Mouse (Mus musculus): ENCODE results near the gene Astn2. TPM values are rescaled to one million over a fixed set of nuclear protein-coding genes. Genes with fewer than 3 reads are reported as not detected.

Gene Astn2
- total and polyA plus RNA-seq, 3 experiments: 0.50 to 0.90 (median 0.78) TPM

GRCm38 (mm10) chr4:65761658-65762057 is 642.8 kb downstream of the Astn2 start:
- WGBS: 65% methylated on average over 3 of the region's 3 CpGs
- Histone ChIP-seq H3K27ac (no peak overlapping the region), H3K9ac (ENCODE audit: low read depth, low read length) (no peak overlapping the region), H3K27me3 (ENCODE audit: control insufficient read depth, insufficient read depth, low read length) (no peaks in the 10 kb centered on the region), H3K4me1 (ENCODE audit: control insufficient read depth, insufficient read depth, low read length) (no peaks in the 10 kb centered on the region), H3K79me2 (replicated peaks; ENCODE audit: control insufficient read depth, insufficient read depth, low read length) (no peaks in the 10 kb centered on the region), H3K36me3 (ENCODE audit: control insufficient read depth, insufficient read depth, low read length) (no peaks in the 10 kb centered on the region), H3K4me3 (no peak overlapping the region)
- DNase-seq: no peak
- intact Hi-C loops (cut with DNase I): no loop called here
- TF ChIP-seq POLR2A (IDR thresholded peaks at IDR 0.05; ENCODE audit: insufficient read depth, low read depth, low read length) (no peak), EP300 (IDR thresholded peaks at IDR 0.05; ENCODE audit: insufficient read depth, low read depth, low read length) (no peak), CTCF (IDR thresholded peaks at IDR 0.05) (no peak)

- Histone ChIP-seq H3K27ac (no peak overlapping the region), H3K4me1 (ENCODE audit: control insufficient read depth, insufficient read depth, low read length) (no peaks in the 10 kb centered on the region), H3K4me3 (no peak overlapping the region), H3K36me3 (ENCODE audit: control insufficient read depth, insufficient read depth, low read length) (no peaks in the 10 kb centered on the region), H3K27me3 (ENCODE audit: control insufficient read depth, insufficient read depth, low read length) (no peaks in the 10 kb centered on the region), H3K9ac (ENCODE audit: low read depth, low read length) (no peak overlapping the region), H3K79me2 (replicated peaks; ENCODE audit: control insufficient read depth, insufficient read depth, low read length) (no peaks in the 10 kb centered on the region)
- no peak for DNase-seq
- intact Hi-C loops (cut with DNase I): no loop called here
- TF ChIP-seq EP300 (IDR thresholded peaks at IDR 0.05; ENCODE audit: insufficient read depth, low read depth, low read length) (no peak), POLR2A (IDR thresholded peaks at IDR 0.05; ENCODE audit: insufficient read depth, low read depth, low read length) (no peak), CTCF (IDR thresholded peaks at IDR 0.05) (no peak)
- whole genome bisulfite sequencing: 86% methylated on average over 1 of the region's 1 CpGs
These were observed 645.6 kb downstream of the Astn2 start for GRCm38 (mm10) chr4:65758875-65759201.

GRCm38 (mm10) chr4:65758174-65758874 is 646.1 kb downstream of the Astn2 start:
- H3K27ac ChIP-seq: no peak overlapping the region
- no peaks in the 10 kb centered on the region for H3K79me2 ChIP-seq (replicated peaks; ENCODE audit: control insufficient read depth, insufficient read depth, low read length)
- intact Hi-C loops (cut with DNase I): no loop called here
- TF ChIP-seq EP300 (IDR thresholded peaks at IDR 0.05; ENCODE audit: insufficient read depth, low read depth, low read length): no peak
- TF ChIP-seq POLR2A (IDR thresholded peaks at IDR 0.05; ENCODE audit: insufficient read depth, low read depth, low read length): no peak
- TF ChIP-seq CTCF (IDR thresholded peaks at IDR 0.05): no peak
- H3K4me3 ChIP-seq: no peak overlapping the region
- WGBS: 63% methylated on average over 5 of the region's 5 CpGs
- no peak overlapping the region for H3K9ac ChIP-seq (ENCODE audit: low read depth, low read length)
- no peaks in the 10 kb centered on the region for H3K4me1 ChIP-seq (ENCODE audit: control insufficient read depth, insufficient read depth, low read length)
- H3K36me3 ChIP-seq (ENCODE audit: control insufficient read depth, insufficient read depth, low read length): no peaks in the 10 kb centered on the region
- H3K27me3 ChIP-seq (ENCODE audit: control insufficient read depth, insufficient read depth, low read length): no peaks in the 10 kb centered on the region
- DNase-seq: no peak

GRCm38 (mm10) chr4:65752941-65753340 is 651.5 kb downstream of the Astn2 start:
- no peak for TF ChIP-seq EP300 (IDR thresholded peaks at IDR 0.05; ENCODE audit: insufficient read depth, low read depth, low read length)
- no peak for TF ChIP-seq POLR2A (IDR thresholded peaks at IDR 0.05; ENCODE audit: insufficient read depth, low read depth, low read length)
- TF ChIP-seq CTCF (IDR thresholded peaks at IDR 0.05): no peak
- no peak for DNase-seq
- Histone ChIP-seq H3K4me3 (no peak overlapping the region), H3K79me2 (replicated peaks; ENCODE audit: control insufficient read depth, insufficient read depth, low read length) (no peaks in the 10 kb centered on the region), H3K27ac (no peak overlapping the region), H3K9ac (ENCODE audit: low read depth, low read length) (no peak overlapping the region), H3K4me1 (ENCODE audit: control insufficient read depth, insufficient read depth, low read length) (no peaks in the 10 kb centered on the region), H3K27me3 (ENCODE audit: control insufficient read depth, insufficient read depth, low read length) (no peaks in the 10 kb centered on the region), H3K36me3 (ENCODE audit: control insufficient read depth, insufficient read depth, low read length) (no peaks in the 10 kb centered on the region)
- WGBS: 57% methylated on average over 3 of the region's 3 CpGs
- intact Hi-C loops (cut with DNase I): no loop called here

- H3K27me3 ChIP-seq (ENCODE audit: control insufficient read depth, insufficient read depth, low read length): no peaks in the 10 kb centered on the region
- no peak overlapping the region for H3K27ac ChIP-seq
- intact Hi-C loops (cut with DNase I): no loop called here
- H3K4me3 ChIP-seq: no peak overlapping the region
- TF ChIP-seq CTCF (IDR thresholded peaks at IDR 0.05) (no peak), POLR2A (IDR thresholded peaks at IDR 0.05; ENCODE audit: insufficient read depth, low read depth, low read length) (no peak), EP300 (IDR thresholded peaks at IDR 0.05; ENCODE audit: insufficient read depth, low read depth, low read length) (no peak)
- no peaks in the 10 kb centered on the region; the same call in 1 of the 2 replicates for H3K36me3 ChIP-seq (ENCODE audit: control insufficient read depth, insufficient read depth, low read length)
- H3K9ac ChIP-seq (ENCODE audit: low read depth, low read length): no peak overlapping the region
- no peaks in the 10 kb centered on the region for H3K79me2 ChIP-seq (replicated peaks; ENCODE audit: control insufficient read depth, insufficient read depth, low read length)
- no peak for DNase-seq
- H3K4me1 ChIP-seq (ENCODE audit: control insufficient read depth, insufficient read depth, low read length): peaks cover 1% of the 10 kb centered on the region; the same call in 1 of the 2 replicates
These were observed 659.6 kb downstream of the Astn2 start for GRCm38 (mm10) chr4:65744788-65745187.

GRCm38 (mm10) chr4:65744088-65744610 is 660.3 kb downstream of the Astn2 start:
- intact Hi-C loops (cut with DNase I): no loop called here
- H3K36me3 ChIP-seq (ENCODE audit: control insufficient read depth, insufficient read depth, low read length): no peaks in the 10 kb centered on the region; the same call in 1 of the 2 replicates
- H3K4me3 ChIP-seq: no peak overlapping the region
- 55% methylated on average over 5 of the region's 5 CpGs for WGBS
- H3K79me2 ChIP-seq (replicated peaks; ENCODE audit: control insufficient read depth, insufficient read depth, low read length): no peaks in the 10 kb centered on the region
- H3K27ac ChIP-seq: no peak overlapping the region
- no peak for DNase-seq
- TF ChIP-seq EP300 (IDR thresholded peaks at IDR 0.05; ENCODE audit: insufficient read depth, low read depth, low read length) (no peak), POLR2A (IDR thresholded peaks at IDR 0.05; ENCODE audit: insufficient read depth, low read depth, low read length) (no peak), CTCF (IDR thresholded peaks at IDR 0.05) (no peak)
- H3K27me3 ChIP-seq (ENCODE audit: control insufficient read depth, insufficient read depth, low read length): no peaks in the 10 kb centered on the region
- peaks cover 1% of the 10 kb centered on the region; the same call in 1 of the 2 replicates for H3K4me1 ChIP-seq (ENCODE audit: control insufficient read depth, insufficient read depth, low read length)
- no peak overlapping the region for H3K9ac ChIP-seq (ENCODE audit: low read depth, low read length)

Measured in heart, adult 2 months (tissue).